In the genomic region with DNA sequence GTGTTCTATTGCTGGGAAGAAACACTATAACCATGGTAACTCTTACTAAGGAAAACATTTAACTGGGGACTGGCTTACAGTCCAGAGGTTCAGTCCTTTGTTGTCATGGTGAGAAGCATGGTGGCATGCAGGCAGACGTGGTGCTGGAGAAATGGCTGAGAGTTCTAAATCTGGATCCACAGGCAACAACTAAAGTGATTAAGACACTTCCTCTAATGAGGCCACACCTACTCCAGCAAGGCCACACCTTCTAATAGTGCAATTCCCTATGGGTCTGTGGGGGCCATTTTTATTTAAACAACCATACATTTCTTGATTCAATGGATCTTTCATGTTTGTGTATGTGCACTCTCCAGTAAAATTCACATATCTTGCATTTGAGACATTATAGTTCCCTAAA, we compare ENCODE assay signal across 23 mouse cellular contexts.
A peak's percentile ranks its signal among the peaks of the same experiment; 100 is the strongest.
DNase-seq lines count a peak whose midpoint lies in the region; ATAC-seq lines count a peak whose summit lies in the region.
"Had no signal": no experiment of that assay in that cellular context is flagged by ENCODE, and none has a peak within 500 bp of the region (broad histone marks: within the 10 kb centered on the region; RNA-seq: fewer than 3 reads in every experiment).

No protein-coding gene starts in this region.

- H3K4me3 ChIP-seq in heart, embryonic 11.5 days (ENCODE audit: low read depth, low read length) = no peak overlapping the region
- H3K4me3 ChIP-seq: embryonic facial prominence, embryonic 12.5 days; embryonic facial prominence, embryonic 15.5 days; gastrocnemius, adult 2 months; heart, adult 2 months; heart, embryonic 10.5 days; hindbrain, embryonic 12.5 days; hindbrain, embryonic 15.5 days had no signal

- H3K4me2 ChIP-seq in heart, embryonic 11.5 days = no peak overlapping the region
- H3K4me2 ChIP-seq: embryonic facial prominence, embryonic 12.5 days; embryonic facial prominence, embryonic 15.5 days; hindbrain, embryonic 12.5 days; hindbrain, embryonic 15.5 days had no signal

- DNase-seq in heart, adult 11 months = peak; percentile 41
- no peak for DNase-seq in embryo, embryonic 11 days
- no peak for DNase-seq in urinary bladder, postnatal 10 days (ENCODE audit: low spot score)
- no peak for DNase-seq in layer of hippocampus, postnatal 36 days
- DNase-seq: adrenal gland, postnatal 10 days; adrenal gland, postnatal 36 days; cerebellum, adult 18-20 months; cerebellum, adult 9-10 months; cerebellum, postnatal 14 days; forebrain, postnatal 0 days; gastrocnemius, adult 2 months; gastrocnemius, postnatal 14 days; heart, adult 2 months had no signal

- no peaks in the 10 kb centered on the region for H3K27me3 ChIP-seq in heart, embryonic 11.5 days (ENCODE audit: control insufficient read depth, insufficient read depth, low read length)
- H3K27me3 ChIP-seq: embryonic facial prominence, embryonic 12.5 days; embryonic facial prominence, embryonic 15.5 days; hindbrain, embryonic 12.5 days; hindbrain, embryonic 15.5 days had no signal

- ATAC-seq in heart, embryonic 11.5 days (replicated peaks; ENCODE audit: insufficient number of reproducible peaks, low FRiP score, low TSS enrichment) = no peak
- ATAC-seq in granulocyte monocyte progenitor cell, adult 5-6 weeks (replicated peaks; ENCODE audit: poor library complexity, severe bottlenecking) = peak; percentile 47; the same call in 1 of the 2 replicates
- peak; percentile 54 for ATAC-seq in monocyte, adult 5-6 weeks (replicated peaks; ENCODE audit: insufficient number of reproducible peaks, low FRiP score, low TSS enrichment, poor library complexity, severe bottlenecking)
- ATAC-seq: CD4-positive, CD25-positive, alpha-beta regulatory T cell, adult 4 months; forebrain, embryonic 14.5 days; forebrain, postnatal 0 days had no signal

- H3K9me3 ChIP-seq in heart, embryonic 11.5 days (replicated peaks; ENCODE audit: control insufficient read depth, low read length) = no peaks in the 10 kb centered on the region
- H3K9me3 ChIP-seq: embryonic facial prominence, embryonic 12.5 days; embryonic facial prominence, embryonic 15.5 days; heart, embryonic 10.5 days; hindbrain, embryonic 12.5 days; hindbrain, embryonic 15.5 days had no signal

- H3K27ac ChIP-seq in heart, embryonic 11.5 days (ENCODE audit: low read depth, low read length) = no peak overlapping the region
- H3K27ac ChIP-seq: embryonic facial prominence, embryonic 12.5 days; embryonic facial prominence, embryonic 15.5 days; gastrocnemius, adult 2 months; heart, adult 2 months; heart, embryonic 10.5 days; hindbrain, embryonic 12.5 days; hindbrain, embryonic 15.5 days had no signal

- no peak overlapping the region for H3K9ac ChIP-seq in heart, embryonic 11.5 days (ENCODE audit: low read depth, low read length)
- H3K9ac ChIP-seq: embryonic facial prominence, embryonic 12.5 days; embryonic facial prominence, embryonic 15.5 days; forebrain, postnatal 0 days; hindbrain, embryonic 12.5 days; hindbrain, embryonic 15.5 days had no signal

- H3K36me3 ChIP-seq in heart, embryonic 11.5 days (ENCODE audit: control insufficient read depth, insufficient read depth, low read length) = no peaks in the 10 kb centered on the region
- H3K36me3 ChIP-seq: embryonic facial prominence, embryonic 12.5 days; embryonic facial prominence, embryonic 15.5 days; heart, embryonic 10.5 days; hindbrain, embryonic 12.5 days; hindbrain, embryonic 15.5 days had no signal

- no peaks in the 10 kb centered on the region for H3K4me1 ChIP-seq in heart, embryonic 11.5 days (ENCODE audit: control insufficient read depth, insufficient read depth, low read length)
- H3K4me1 ChIP-seq: embryonic facial prominence, embryonic 15.5 days; heart, embryonic 10.5 days; hindbrain, embryonic 12.5 days; hindbrain, embryonic 15.5 days had no signal

- 50% methylated on average over 1 of the region's 1 CpGs for WGBS in heart, embryonic 11.5 days (ENCODE audit: insufficient replicate concordance)
